Mouse (Mus musculus) testis, adult 2 months (tissue): Measurements from ENCODE around the gene Tomm40. TPM values are rescaled to one million over a fixed set of nuclear protein-coding genes. Genes with fewer than 3 reads are reported as not detected.
A peak's percentile ranks its signal among the peaks of the same experiment; 100 is the strongest.

ENCODE experiments used
- H3K27ac ChIP-seq: fragments of 200-500 bp; 2 replicates; pipeline ENCODE4 v1.5.1; 2012; ENCODE audit warnings: low read depth, low read length; ENCODE audit not compliant: control insufficient read depth, insufficient read depth
- H3K27me3 ChIP-seq: fragments of 200-500 bp; 2 replicates; pipeline ENCODE4 v1.6.1; 2012; ENCODE audit warnings: mild to moderate bottlenecking, low read length, moderate library complexity; ENCODE audit not compliant: control insufficient read depth, insufficient read depth
- H3K36me3 ChIP-seq: fragments of 200-500 bp; 2 replicates; pipeline ENCODE4 v1.6.1; 2012; ENCODE audit warnings: mild to moderate bottlenecking, low read length; ENCODE audit not compliant: control insufficient read depth, insufficient read depth
- H3K4me1 ChIP-seq: fragments of 200-500 bp; 2 replicates; pipeline ENCODE4 v1.6.1; 2012; ENCODE audit warnings: low read length; ENCODE audit not compliant: control insufficient read depth, insufficient read depth
- H3K4me3 ChIP-seq: fragments of 200-500 bp; 2 replicates; pipeline ENCODE4 v1.5.1; 2012; ENCODE audit warnings: low read depth, mild to moderate bottlenecking, low read length, moderate library complexity, mixed read lengths; ENCODE audit not compliant: control insufficient read depth
- CTCF ChIP-seq: fragments of 200-500 bp; IDR thresholded peaks from 2 replicates; pipeline ENCODE4 v1.5.1; 2012; ENCODE audit warnings: low read depth, mild to moderate bottlenecking, inconsistent platforms, low read length, moderate library complexity; ENCODE audit not compliant: control insufficient read depth, insufficient read depth, insufficient replicate concordance
- POLR2A ChIP-seq: fragments of 200-500 bp; IDR thresholded peaks from 2 replicates; pipeline ENCODE4 v1.6.1; 2012; ENCODE audit warnings: low read depth, mild to moderate bottlenecking, inconsistent platforms, low read length, moderate library complexity; ENCODE audit not compliant: control insufficient read depth
- polyA plus RNA-seq: library from polyadenylated mRNA; depleted of rRNA; stranded (reverse); fragments of >200 nt; gene quantifications from 2 replicates; pipeline ENCODE4 v1.2.3, GENCODE M21; 2012; rRNA removed

The Tomm40 gene
- 36.8 and 38.3 TPM in 2 replicates for polyA plus RNA-seq

- H3K27me3 ChIP-seq = no peaks in the 10 kb centered on the region
- peaks cover 1% of the 10 kb centered on the region for H3K36me3 ChIP-seq
- TF ChIP-seq POLR2A (peak; percentile 77), CTCF (no peak)
- H3K4me1 ChIP-seq = no peaks in the 10 kb centered on the region; the same call in none of the 2 replicates
- peak within 1 kb of the TSS; percentile 91 for H3K27ac ChIP-seq
- peak within 1 kb of the TSS; percentile 91 for H3K4me3 ChIP-seq
These were observed at the start of gene Tomm40 for GRCm38 (mm10) chr7:19715239-19716054. Gene Tomm40, minus strand, starts transcription at chr7:19715438.

- no peak overlapping the region for H3K27ac ChIP-seq
- TF ChIP-seq CTCF (no peak), POLR2A (no peak)
- H3K4me3 ChIP-seq = no peak overlapping the region
- H3K4me1 ChIP-seq = peaks cover 26% of the 10 kb centered on the region
- no peaks in the 10 kb centered on the region for H3K36me3 ChIP-seq
- no peaks in the 10 kb centered on the region for H3K27me3 ChIP-seq
These were observed 49.3 kb upstream of the Tomm40 start for GRCm38 (mm10) chr7:19764581-19764980.

DNA sequence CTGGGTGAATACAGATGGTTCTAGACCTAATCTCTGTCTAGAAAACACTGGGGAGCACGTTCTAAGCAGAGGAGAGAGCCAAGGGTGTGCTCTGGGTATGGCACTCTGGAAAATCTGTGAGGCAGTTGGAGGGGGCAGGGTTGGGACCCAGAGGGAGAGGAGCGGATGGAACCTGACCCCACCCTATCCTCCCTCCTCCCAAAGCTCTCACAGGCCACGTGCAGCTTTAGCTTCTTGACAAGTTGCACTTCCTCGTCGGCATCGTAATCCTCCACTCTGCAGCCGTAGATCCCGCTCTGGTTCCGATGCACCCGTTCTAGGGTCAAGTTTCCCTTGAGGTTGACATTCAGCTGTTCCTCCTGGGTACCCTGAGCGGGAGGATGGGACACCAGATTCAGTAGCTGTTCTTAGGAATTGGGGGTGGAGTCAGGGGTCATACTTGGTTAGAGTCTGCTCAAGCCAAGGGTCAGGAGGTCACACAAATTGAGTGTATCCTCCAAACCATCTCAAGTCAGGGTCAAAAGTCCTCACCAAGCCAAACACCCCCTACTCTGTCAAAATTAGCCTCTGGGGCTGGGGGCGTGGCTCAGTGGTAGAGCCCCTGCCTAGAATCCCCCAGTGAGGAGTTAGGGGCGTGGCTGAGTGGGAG lies 48.7 kb upstream of the Tomm40 start:
- TF ChIP-seq POLR2A = no peak
- TF ChIP-seq CTCF = no peak
- H3K27ac ChIP-seq = no peak overlapping the region
- H3K4me3 ChIP-seq = no peak overlapping the region
- no peaks in the 10 kb centered on the region for H3K36me3 ChIP-seq
- H3K4me1 ChIP-seq = peaks cover 26% of the 10 kb centered on the region
- H3K27me3 ChIP-seq = no peaks in the 10 kb centered on the region

DNA sequence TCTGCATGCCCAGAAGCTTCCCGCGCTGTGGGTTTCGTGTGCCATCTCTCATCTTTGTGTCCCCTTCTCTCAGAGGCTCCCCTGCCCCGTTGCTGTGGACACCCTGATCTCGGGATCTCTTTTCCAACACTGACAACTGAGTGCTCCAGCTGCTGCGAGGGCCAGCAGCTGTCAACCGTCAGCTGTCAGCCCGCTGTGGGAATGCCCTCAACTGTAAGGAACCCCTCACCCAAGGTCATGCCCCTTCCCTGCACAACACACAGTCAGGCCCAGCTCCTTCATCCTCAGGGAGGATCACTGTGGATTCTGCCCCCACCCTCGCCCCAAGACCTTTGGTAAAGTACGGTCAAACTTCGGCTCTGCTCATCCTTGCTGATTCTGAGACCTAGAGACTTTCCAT lies 47.0 kb upstream of the Tomm40 start:
- TF ChIP-seq CTCF = no peak
- no peak for TF ChIP-seq POLR2A
- Histone ChIP-seq H3K4me1 (peaks cover 26% of the 10 kb centered on the region), H3K4me3 (no peak overlapping the region), H3K27me3 (no peaks in the 10 kb centered on the region), H3K36me3 (no peaks in the 10 kb centered on the region), H3K27ac (no peak overlapping the region)

DNA sequence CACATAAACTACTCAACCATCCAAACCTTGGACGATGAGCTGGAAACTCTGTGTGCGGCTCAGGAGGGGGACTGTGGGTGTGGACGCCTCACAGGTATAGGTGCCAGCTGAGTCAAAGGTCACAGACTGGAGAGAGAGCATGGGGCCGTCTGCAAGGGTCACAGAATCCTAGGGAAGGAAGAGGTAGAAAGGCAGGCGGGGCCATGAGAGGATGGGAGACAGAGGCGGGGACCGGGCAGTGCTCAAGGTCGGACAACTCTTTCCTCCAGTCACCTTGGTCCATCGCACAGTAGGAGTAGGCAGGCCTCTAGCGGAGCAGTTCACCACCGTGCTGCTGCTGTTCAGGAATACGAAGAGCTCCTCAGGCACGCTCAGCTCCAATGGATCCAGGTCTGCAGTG lies 44.8 kb upstream of the Tomm40 start:
- no peaks in the 10 kb centered on the region for H3K36me3 ChIP-seq
- no peak overlapping the region for H3K27ac ChIP-seq

GRCm38 (mm10) chr7:19758623-19759022 lies 43.4 kb upstream of the Tomm40 start:
- Histone ChIP-seq H3K36me3 (no peaks in the 10 kb centered on the region), H3K4me1 (peaks cover 8% of the 10 kb centered on the region), H3K4me3 (no peak overlapping the region), H3K27me3 (no peaks in the 10 kb centered on the region), H3K27ac (no peak overlapping the region)
- no peak for TF ChIP-seq CTCF
- TF ChIP-seq POLR2A = no peak

More for the DNA sequence above, 44.8 kb upstream of the Tomm40 start:
- H3K27me3 ChIP-seq = no peaks in the 10 kb centered on the region
- peaks cover 21% of the 10 kb centered on the region for H3K4me1 ChIP-seq
- no peak overlapping the region for H3K4me3 ChIP-seq
- TF ChIP-seq POLR2A (no peak), CTCF (no peak)
